Mouse (Mus musculus) ES-Bruce4 (cell line): Measurements from ENCODE around the gene Ccdc162. TPM values are rescaled to one million over a fixed set of nuclear protein-coding genes. Genes with fewer than 3 reads are reported as not detected.

Source experiments
- H3K27ac ChIP-seq: 2 replicates; pipeline ENCODE4 v1.5.1; 2012; ENCODE audit warnings: low read length, inconsistent platforms; ENCODE audit not compliant: insufficient read depth
- H3K27me3 ChIP-seq: 2 replicates; pipeline ENCODE4 v1.6.1; 2012; ENCODE audit warnings: mild to moderate bottlenecking, low read length, inconsistent platforms; ENCODE audit not compliant: control insufficient read depth, poor library complexity, insufficient read depth, severe bottlenecking
- H3K36me3 ChIP-seq: 2 replicates; pipeline ENCODE4 v1.6.1; 2012; ENCODE audit warnings: inconsistent platforms, mild to moderate bottlenecking, low read length, moderate library complexity; ENCODE audit not compliant: control insufficient read depth, poor library complexity, insufficient read depth, severe bottlenecking
- H3K4me1 ChIP-seq: one replicate; pipeline ENCODE4 v1.8.1; 2011; ENCODE audit warnings: low read length; ENCODE audit not compliant: control insufficient read depth, insufficient read depth
- H3K4me3 ChIP-seq: 2 replicates; pipeline ENCODE4 v1.5.1; 2011; ENCODE audit warnings: low read depth, mild to moderate bottlenecking, low read length
- H3K9ac ChIP-seq: 2 replicates; pipeline ENCODE4 v1.6.1; 2012; ENCODE audit warnings: low read depth, mild to moderate bottlenecking, inconsistent platforms; ENCODE audit not compliant: poor library complexity, severe bottlenecking
- H3K9me3 ChIP-seq: replicated peaks from 2 replicates; pipeline ENCODE4 v1.6.1; 2012; ENCODE audit warnings: mild to moderate bottlenecking, low read length, inconsistent platforms; ENCODE audit not compliant: control insufficient read depth, poor library complexity, insufficient read depth, severe bottlenecking
- CTCF ChIP-seq: IDR thresholded peaks from one replicate; pipeline ENCODE4 v1.8.1; 2011; ENCODE audit warnings: low read depth, low read length
- EP300 ChIP-seq: IDR thresholded peaks from 2 replicates; pipeline ENCODE4 v1.6.1; 2011; ENCODE audit warnings: low read depth, low read length; ENCODE audit not compliant: insufficient read depth
- POLR2A ChIP-seq: IDR thresholded peaks from one replicate; pipeline ENCODE4 v1.8.1; 2011; ENCODE audit warnings: low read length; ENCODE audit not compliant: insufficient read depth
- polyA plus RNA-seq: library from polyadenylated mRNA; stranded (reverse); fragments of >200 nt; gene quantifications from 2 replicates; pipeline ENCODE4 v1.2.4, GENCODE M21; 2011; ENCODE audit warnings: low read depth; ENCODE audit not compliant: missing spikeins, insufficient read depth, insufficient read length

Ccdc162 gene
- polyA plus RNA-seq, 1 experiment: 3.5 TPM

DNA sequence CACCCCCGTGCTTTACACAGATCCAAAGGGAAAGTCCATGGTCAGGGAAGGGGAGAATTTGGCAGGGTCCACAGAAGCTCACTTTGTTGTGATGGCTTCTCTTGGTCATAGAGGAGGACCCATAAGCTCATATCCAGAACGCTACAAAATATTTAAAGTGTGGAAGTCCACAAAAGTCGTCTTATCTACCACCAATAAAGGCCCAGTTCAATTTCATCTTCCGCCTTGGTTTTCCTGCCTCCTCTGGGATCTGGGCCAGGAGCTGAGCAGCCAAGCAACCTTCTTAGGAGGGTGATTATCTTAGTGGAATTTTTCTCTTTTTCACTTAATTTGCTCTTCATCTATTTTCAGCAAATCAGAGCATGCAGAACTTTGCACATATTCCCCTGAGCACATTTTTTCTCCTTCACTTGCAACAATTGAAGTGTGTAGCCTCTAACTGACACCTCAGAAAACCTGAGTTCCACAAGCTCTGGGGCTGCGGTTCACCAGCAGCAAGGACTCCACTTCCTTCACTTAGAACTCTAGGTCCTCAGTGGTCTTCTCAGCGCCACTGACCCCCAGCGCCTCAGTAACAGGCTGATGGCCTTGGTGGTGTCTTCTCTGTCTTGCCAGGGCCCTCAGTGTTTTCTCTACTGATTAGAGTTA is 114.4 kb downstream of the Ccdc162 start:
- Histone ChIP-seq H3K4me3 (no peak overlapping the region), H3K27ac (no peak overlapping the region)

DNA sequence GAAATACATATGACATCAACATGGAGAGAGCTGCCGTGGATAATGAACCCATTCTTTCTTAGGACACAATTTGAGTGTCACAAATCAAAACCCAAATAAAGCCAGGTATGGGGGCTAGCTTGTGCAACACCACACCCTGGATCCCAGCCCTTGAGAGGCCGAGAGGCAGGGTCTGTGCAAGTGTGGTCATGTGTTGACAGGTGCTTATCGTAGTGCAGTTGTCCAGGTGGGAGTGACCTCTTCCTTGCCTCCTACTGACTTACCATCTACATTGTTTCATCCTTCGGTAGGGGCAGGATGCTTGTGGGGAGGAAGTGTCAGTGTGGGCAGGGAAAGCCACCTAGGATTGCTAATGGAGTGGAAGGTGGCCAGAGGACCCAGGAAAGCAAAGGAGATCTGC is 115.1 kb downstream of the Ccdc162 start:
- TF ChIP-seq POLR2A (no peak), CTCF (no peak), EP300 (no peak)
- H3K27ac ChIP-seq: no peak overlapping the region
- H3K36me3 ChIP-seq: no peaks in the 10 kb centered on the region
- H3K9me3 ChIP-seq: no peaks in the 10 kb centered on the region
- H3K27me3 ChIP-seq: no peaks in the 10 kb centered on the region
- no peak overlapping the region for H3K9ac ChIP-seq
- H3K4me1 ChIP-seq: peaks cover 2% of the 10 kb centered on the region
- no peak overlapping the region for H3K4me3 ChIP-seq

More for the DNA sequence above, 114.4 kb downstream of the Ccdc162 start:
- TF ChIP-seq CTCF: no peak
- TF ChIP-seq POLR2A: no peak
- no peak for TF ChIP-seq EP300
- H3K9me3 ChIP-seq: no peaks in the 10 kb centered on the region
- no peak overlapping the region for H3K9ac ChIP-seq
- peaks cover 2% of the 10 kb centered on the region for H3K4me1 ChIP-seq
- H3K27me3 ChIP-seq: no peaks in the 10 kb centered on the region
- no peaks in the 10 kb centered on the region for H3K36me3 ChIP-seq

DNA sequence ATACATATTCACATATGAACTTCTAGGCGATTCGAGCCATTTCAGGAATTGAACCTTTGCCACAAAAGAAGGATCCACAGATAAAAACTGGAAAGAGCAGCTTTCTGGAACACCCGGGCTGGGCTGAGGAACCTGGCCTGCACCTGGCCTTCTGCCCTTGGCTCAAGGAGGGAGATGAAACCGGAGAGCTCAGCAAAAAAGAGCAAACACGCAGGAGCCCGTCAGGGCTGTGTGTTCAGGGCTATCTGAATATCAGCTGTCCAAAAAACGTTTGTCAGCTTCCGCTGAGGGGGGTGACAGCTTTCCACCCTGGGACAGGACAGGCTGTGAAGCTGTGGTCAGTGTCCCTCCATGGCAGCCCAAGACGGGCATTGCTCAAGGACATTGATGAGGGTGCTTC is 117.4 kb downstream of the Ccdc162 start:
- no peak for TF ChIP-seq EP300
- no peak for TF ChIP-seq POLR2A
- TF ChIP-seq CTCF: no peak
- Histone ChIP-seq H3K9me3 (no peaks in the 10 kb centered on the region), H3K4me1 (no peaks in the 10 kb centered on the region), H3K4me3 (no peak overlapping the region), H3K36me3 (no peaks in the 10 kb centered on the region), H3K27ac (no peak overlapping the region), H3K27me3 (no peaks in the 10 kb centered on the region), H3K9ac (no peak overlapping the region)

DNA sequence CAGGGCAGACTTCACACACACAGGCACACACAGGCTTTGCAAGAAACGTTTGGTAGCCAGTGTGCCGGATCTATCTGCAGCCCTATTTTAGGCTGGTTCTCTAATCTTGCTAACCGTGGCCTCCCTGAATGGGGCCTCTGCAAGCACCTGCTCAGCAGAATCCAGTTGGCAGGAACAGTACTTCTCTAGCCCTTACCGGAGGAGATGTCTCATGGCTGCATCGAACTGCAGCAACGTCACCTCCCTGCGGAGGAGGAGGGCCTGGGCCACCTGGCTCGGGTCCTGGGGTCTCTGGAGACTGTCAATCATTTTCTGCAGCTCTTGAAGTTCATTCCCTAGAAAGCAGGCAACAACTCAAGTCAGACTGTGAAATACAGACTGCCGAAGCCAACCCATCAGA is 118.2 kb downstream of the Ccdc162 start:
- H3K27ac ChIP-seq: no peak overlapping the region

DNA sequence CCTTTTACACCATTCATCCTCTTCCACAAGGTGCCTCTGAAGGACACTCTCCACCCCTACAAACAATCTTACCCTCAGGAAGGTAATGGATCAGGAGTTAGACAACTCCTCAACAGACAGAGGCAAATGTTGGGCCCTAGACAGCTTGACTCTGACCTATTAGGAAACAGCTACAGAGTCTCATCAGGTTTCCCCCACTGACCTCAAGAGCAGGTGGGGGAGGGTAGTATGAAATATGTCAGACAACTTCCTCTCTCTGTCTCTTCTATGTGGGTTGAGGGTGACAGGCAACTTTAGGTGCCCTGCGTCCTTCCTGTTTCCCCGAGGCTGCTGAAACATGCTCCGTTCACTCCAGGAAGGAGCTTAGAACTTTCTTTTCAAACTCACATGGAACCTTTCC is 120.9 kb downstream of the Ccdc162 start:
- TF ChIP-seq EP300 (no peak), CTCF (no peak), POLR2A (no peak)
- H3K9me3 ChIP-seq: no peaks in the 10 kb centered on the region
- H3K9ac ChIP-seq: no peak overlapping the region
- H3K27me3 ChIP-seq: no peaks in the 10 kb centered on the region
- H3K36me3 ChIP-seq: no peaks in the 10 kb centered on the region
- no peaks in the 10 kb centered on the region for H3K4me1 ChIP-seq
- H3K27ac ChIP-seq: no peak overlapping the region
- no peak overlapping the region for H3K4me3 ChIP-seq

More for the DNA sequence above, 118.2 kb downstream of the Ccdc162 start:
- Histone ChIP-seq H3K27me3 (no peaks in the 10 kb centered on the region), H3K9ac (no peak overlapping the region), H3K4me1 (no peaks in the 10 kb centered on the region), H3K36me3 (no peaks in the 10 kb centered on the region), H3K4me3 (no peak overlapping the region), H3K9me3 (no peaks in the 10 kb centered on the region)
- TF ChIP-seq EP300 (no peak), POLR2A (no peak)

DNA sequence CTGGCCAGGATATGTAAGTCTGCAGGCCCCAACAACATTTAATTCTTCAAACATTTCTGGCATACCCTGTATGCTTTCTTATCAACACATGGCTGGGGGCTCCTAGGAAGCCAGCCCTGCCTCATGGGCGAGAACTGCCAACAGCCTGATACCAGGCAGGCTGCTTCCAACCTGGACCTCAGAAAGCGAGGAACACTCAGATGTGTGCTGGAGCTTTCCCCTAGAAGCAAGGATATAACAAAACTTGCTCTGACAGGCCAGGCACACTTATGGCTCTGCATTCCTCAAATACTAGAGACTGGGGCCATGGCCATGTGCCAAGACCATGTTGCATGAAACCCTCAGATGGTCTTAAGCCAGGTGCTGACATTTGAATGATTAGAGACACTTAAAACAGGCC is 121.5 kb downstream of the Ccdc162 start:
- no peak overlapping the region for H3K9ac ChIP-seq
- no peak overlapping the region for H3K27ac ChIP-seq
- H3K27me3 ChIP-seq: no peaks in the 10 kb centered on the region
- no peaks in the 10 kb centered on the region for H3K9me3 ChIP-seq
- no peaks in the 10 kb centered on the region for H3K4me1 ChIP-seq
- no peak overlapping the region for H3K4me3 ChIP-seq
- H3K36me3 ChIP-seq: no peaks in the 10 kb centered on the region
- no peak for TF ChIP-seq EP300
- no peak for TF ChIP-seq CTCF
- TF ChIP-seq POLR2A: no peak
